8 mouse cellular contexts compared by ENCODE assay signal in the genomic region with DNA sequence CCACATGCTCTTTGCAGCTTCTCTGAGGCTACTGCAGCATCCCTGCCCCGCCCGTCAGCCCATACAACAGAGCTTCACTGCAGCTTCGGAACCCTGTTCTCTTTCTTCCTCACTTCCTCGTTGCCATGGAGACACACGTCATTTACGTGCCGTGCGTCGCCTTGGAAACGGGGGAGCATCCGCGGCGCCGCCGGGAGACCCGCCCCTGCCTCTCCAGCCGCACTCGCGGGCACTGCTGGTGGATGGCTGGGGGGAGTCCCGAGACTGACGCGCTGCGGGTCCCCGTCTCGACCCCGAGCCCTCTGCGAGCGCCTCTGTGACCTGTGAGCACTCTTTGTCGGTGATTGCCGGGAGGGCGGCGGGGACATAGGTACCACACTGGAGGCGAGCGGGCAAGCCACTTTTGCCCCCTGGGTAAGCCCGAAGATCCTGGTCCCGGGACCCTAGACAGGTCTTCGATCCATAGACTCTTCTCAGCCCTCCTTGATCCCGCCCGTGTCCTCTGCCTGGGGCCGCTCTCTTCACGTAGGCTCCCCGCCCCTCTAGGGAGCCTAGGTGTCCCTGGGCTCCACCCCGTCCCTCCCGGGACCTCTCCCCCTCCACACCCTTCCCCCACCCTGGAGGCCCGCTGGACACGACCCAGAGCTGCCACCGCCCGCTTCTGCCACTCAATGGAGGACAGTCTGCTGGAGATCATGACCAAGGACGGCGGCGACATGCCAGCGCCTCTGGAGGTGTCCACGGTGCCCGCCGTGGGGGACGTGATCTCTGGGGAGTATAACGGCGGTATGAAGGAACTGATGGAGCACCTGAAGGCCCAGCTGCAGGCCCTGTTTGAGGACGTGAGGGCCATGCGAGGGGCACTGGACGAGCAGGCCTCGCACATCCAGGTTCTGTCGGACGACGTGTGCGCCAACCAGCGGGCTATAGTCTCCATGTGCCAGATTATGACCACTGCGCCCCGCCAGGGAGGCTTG. TPM values are rescaled to one million over a fixed set of nuclear protein-coding genes. Genes with fewer than 3 reads are reported as not detected.
DNase-seq lines count a peak whose midpoint lies in the region; ATAC-seq lines count a peak whose summit lies in the region.

No protein-coding gene starts in this region.

- H3K4me1 ChIP-seq in embryonic facial prominence, embryonic 12.5 days: peaks cover 12% of the 10 kb centered on the region; the same call in 1 of the 2 replicates
- peaks cover 11% of the 10 kb centered on the region; the same call in 1 of the 2 replicates for H3K4me1 ChIP-seq in heart, embryonic 16.5 days (ENCODE audit: control insufficient read depth, insufficient read depth, low read length)
- no peaks in the 10 kb centered on the region for H3K4me1 ChIP-seq in liver, embryonic 11.5 days (replicated peaks; ENCODE audit: control insufficient read depth, insufficient read depth, low read length)

- no peak overlapping the region for H3K27ac ChIP-seq in embryonic facial prominence, embryonic 12.5 days
- no peak overlapping the region for H3K27ac ChIP-seq in heart, embryonic 16.5 days (ENCODE audit: low read length)
- no peak overlapping the region for H3K27ac ChIP-seq in liver, embryonic 11.5 days (ENCODE audit: low read depth, low read length)

- H3K9ac ChIP-seq in embryonic facial prominence, embryonic 12.5 days: peak overlapping the region; percentile 47
- peak overlapping the region; percentile 15 for H3K9ac ChIP-seq in heart, embryonic 16.5 days (ENCODE audit: low read length)
- no peak overlapping the region for H3K9ac ChIP-seq in liver, embryonic 11.5 days (ENCODE audit: low read depth, low read length)

- peak; percentile 73 for ATAC-seq in embryonic facial prominence, embryonic 12.5 days (ENCODE audit: insufficient number of reproducible peaks, insufficient read depth, low FRiP score, low TSS enrichment)
- peak; percentile 61 for ATAC-seq in heart, embryonic 16.5 days (replicated peaks; ENCODE audit: extremely low read depth, insufficient read depth, low FRiP score)
- peak; percentile 18; the same call in 1 of the 2 replicates for ATAC-seq in liver, embryonic 11.5 days (replicated peaks; ENCODE audit: low FRiP score)

- H3K27me3 ChIP-seq in embryonic facial prominence, embryonic 12.5 days: peaks cover 70% of the 10 kb centered on the region
- H3K27me3 ChIP-seq in heart, embryonic 16.5 days (ENCODE audit: control insufficient read depth, insufficient read depth, low read length): peaks cover 49% of the 10 kb centered on the region
- H3K27me3 ChIP-seq in liver, embryonic 11.5 days (replicated peaks; ENCODE audit: control insufficient read depth, insufficient read depth, low read length): peaks cover 79% of the 10 kb centered on the region

- 2% methylated on average over 69 of the region's 69 CpGs for WGBS in embryonic facial prominence, embryonic 12.5 days
- 2% methylated on average over 69 of the region's 69 CpGs for WGBS in heart, embryonic 16.5 days
- 3% methylated on average over 69 of the region's 69 CpGs for WGBS in liver, embryonic 11.5 days

- peak; percentile 57 to 65 for DNase-seq in urinary bladder, adult 18-20 months (ENCODE audit: low spot score in 2 of 2)
- DNase-seq in urinary bladder, postnatal 10 days (ENCODE audit: low spot score): no peak
- DNase-seq in kidney, postnatal 10 days: peak; percentile 84
- peak; percentile 63 for DNase-seq in liver, embryonic 11.5 days (ENCODE audit: low spot score)
- DNase-seq in natural killer cell, adult 2 months (ENCODE audit: low spot score in 2 of 2): peak; percentile 70 to 76
- peak; percentile 89 for DNase-seq in telencephalon, adult 2 months (ENCODE audit: low read depth, low spot score)

- peak overlapping the region; percentile 49 for H3K4me3 ChIP-seq in embryonic facial prominence, embryonic 12.5 days
- H3K4me3 ChIP-seq in heart, embryonic 16.5 days (ENCODE audit: low read length): peak overlapping the region; percentile 53
- H3K4me3 ChIP-seq in liver, embryonic 11.5 days (ENCODE audit: low read depth, low read length): peak overlapping the region; percentile 38

- no peaks in the 10 kb centered on the region for H3K9me3 ChIP-seq in embryonic facial prominence, embryonic 12.5 days
- H3K9me3 ChIP-seq in heart, embryonic 16.5 days (replicated peaks; ENCODE audit: control insufficient read depth, low read length): no peaks in the 10 kb centered on the region
- H3K9me3 ChIP-seq in liver, embryonic 11.5 days (ENCODE audit: control insufficient read depth, low read length): no peaks in the 10 kb centered on the region

- no peaks in the 10 kb centered on the region for H3K36me3 ChIP-seq in embryonic facial prominence, embryonic 12.5 days
- no peaks in the 10 kb centered on the region for H3K36me3 ChIP-seq in heart, embryonic 16.5 days (ENCODE audit: control insufficient read depth, insufficient read depth)
- H3K36me3 ChIP-seq in liver, embryonic 11.5 days (ENCODE audit: control insufficient read depth, insufficient read depth, low read length): no peaks in the 10 kb centered on the region

- H3K4me2 ChIP-seq in embryonic facial prominence, embryonic 12.5 days (replicated peaks): peak overlapping the region; percentile 88
- H3K4me2 ChIP-seq in heart, embryonic 16.5 days (ENCODE audit: low read depth, low read length): peak overlapping the region; percentile 69
- H3K4me2 ChIP-seq in liver, embryonic 11.5 days: peak overlapping the region; percentile 57

RNA-seq across cellular contexts. Expression of a gene that starts 1.0 kb away (rescaled TPM):
- polyA plus RNA-seq in embryonic facial prominence, embryonic 12.5 days (2016; fragmentation: Nextera tagmentation; extraction: Ambion mirVana): 2.0 and 2.4 TPM in 2 replicates
- 1.2 and 1.7 TPM in 2 replicates for polyA plus RNA-seq in heart, embryonic 16.5 days (2015; fragmentation: Nextera tagmentation; extraction: Ambion mirVana)
- not detected in 2 replicates for polyA plus RNA-seq in liver, embryonic 11.5 days (2014; fragmentation: Nextera tagmentation; extraction: Ambion mirVana)

RNA-seq across cellular contexts. Expression of a gene that starts 2.5 kb away (rescaled TPM):
- polyA plus RNA-seq in embryonic facial prominence, embryonic 12.5 days (2016; fragmentation: Nextera tagmentation; extraction: Ambion mirVana): 46.4 and 47.2 TPM in 2 replicates
- polyA plus RNA-seq in heart, embryonic 16.5 days (2015; fragmentation: Nextera tagmentation; extraction: Ambion mirVana): 91.2 and 91.7 TPM in 2 replicates
- 37.2 and 42.5 TPM in 2 replicates for polyA plus RNA-seq in liver, embryonic 11.5 days (2014; fragmentation: Nextera tagmentation; extraction: Ambion mirVana)

RNA-seq across cellular contexts. Expression of a gene that starts 27.4 kb away (rescaled TPM):
- not detected in 2 replicates for polyA plus RNA-seq in embryonic facial prominence, embryonic 12.5 days (2016; fragmentation: Nextera tagmentation; extraction: Ambion mirVana)
- not detected in 2 replicates for polyA plus RNA-seq in heart, embryonic 16.5 days (2015; fragmentation: Nextera tagmentation; extraction: Ambion mirVana)
- not detected in 2 replicates for polyA plus RNA-seq in liver, embryonic 11.5 days (2014; fragmentation: Nextera tagmentation; extraction: Ambion mirVana)

RNA-seq across cellular contexts. Expression of a gene that starts 52.8 kb away (rescaled TPM):
- not detected in 2 replicates for polyA plus RNA-seq in embryonic facial prominence, embryonic 12.5 days (2016; fragmentation: Nextera tagmentation; extraction: Ambion mirVana)
- not detected in 2 replicates for polyA plus RNA-seq in heart, embryonic 16.5 days (2015; fragmentation: Nextera tagmentation; extraction: Ambion mirVana)
- polyA plus RNA-seq in liver, embryonic 11.5 days (2014; fragmentation: Nextera tagmentation; extraction: Ambion mirVana): not detected in 2 replicates

RNA-seq across cellular contexts. Expression of a gene that starts 52.9 kb away (rescaled TPM):
- not detected in 2 replicates for polyA plus RNA-seq in embryonic facial prominence, embryonic 12.5 days (2016; fragmentation: Nextera tagmentation; extraction: Ambion mirVana)
- not detected in 2 replicates for polyA plus RNA-seq in heart, embryonic 16.5 days (2015; fragmentation: Nextera tagmentation; extraction: Ambion mirVana)
- polyA plus RNA-seq in liver, embryonic 11.5 days (2014; fragmentation: Nextera tagmentation; extraction: Ambion mirVana): not detected in 2 replicates

Comparison
In these comparisons a context has a peak if more than half of its experiments do, and no peak if none do; other contexts are left out.
1. ATAC-seq: peak in every context shown above with its lines; median percentile 73 in embryonic facial prominence, embryonic 12.5 days; 61 in heart, embryonic 16.5 days; 18 in liver, embryonic 11.5 days.